Mouse (Mus musculus) adrenal gland, adult 10 weeks (tissue): Measurements from ENCODE around the gene Taf1c. TPM values are rescaled to one million over a fixed set of nuclear protein-coding genes. Genes with fewer than 3 reads are reported as not detected.

ENCODE experiments used
- polyA plus RNA-seq: library from polyadenylated mRNA; stranded (reverse); fragments of 350-450 nt; fragmentation: Illumina TruSeq; extraction: RNeasy Lipid Tissue Mini Kit (QIAGEN cat#74804); gene quantifications from one replicate; pipeline ENCODE4 v1.2.3, GENCODE M21; 2014; ENCODE audit warnings: low read depth, low replicate concordance

The Taf1c gene
- polyA plus RNA-seq, result not detected

DNA sequence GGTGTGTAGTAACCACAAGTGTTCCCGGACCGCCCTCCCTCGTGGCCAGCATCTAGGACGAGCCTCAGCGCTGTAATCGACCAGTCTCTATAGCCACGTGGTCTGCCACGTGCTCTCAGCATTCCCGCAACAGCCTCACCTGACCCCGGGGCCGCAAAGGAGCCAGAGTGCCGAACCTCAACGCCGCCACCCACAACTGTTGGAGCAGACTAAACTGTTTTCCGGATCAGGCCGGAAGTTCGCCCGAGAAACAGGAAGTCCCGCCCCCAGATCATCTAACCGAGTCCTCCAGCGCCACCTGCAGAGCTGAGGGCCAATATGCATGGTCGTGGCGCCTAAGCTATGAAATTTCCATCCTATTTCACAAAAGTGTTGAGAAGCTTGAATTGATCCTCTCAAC, at the start of gene Taf1c:
TSS of gene Taf1c (minus strand) at position 227 of the 400 bp plus-strand sequence.

DNA sequence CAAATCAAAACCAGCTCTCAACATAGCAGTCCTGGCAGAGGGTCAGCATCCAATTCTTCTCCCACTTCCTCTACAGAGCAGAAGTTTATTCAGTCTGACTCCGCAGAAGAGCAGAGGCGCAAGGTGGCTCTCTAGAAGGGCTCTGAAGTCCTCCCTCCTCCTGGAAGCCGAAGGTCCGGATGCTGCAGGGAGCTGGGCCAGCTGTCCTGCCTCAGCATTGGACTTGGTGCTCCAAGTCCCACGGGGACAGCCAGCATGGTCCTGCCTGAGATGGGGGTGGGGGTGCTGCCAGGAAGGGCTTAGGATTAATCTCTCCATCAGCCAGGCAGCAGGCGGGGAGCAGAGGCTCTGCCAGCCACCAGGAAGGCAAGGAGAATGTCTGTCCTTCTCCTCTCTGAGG, 30.4 kb upstream of the Taf1c start, which contains the start of gene Kcng4:
TSS of gene Kcng4 (minus strand) at position 303 of the 400 bp plus-strand sequence.

DNA sequence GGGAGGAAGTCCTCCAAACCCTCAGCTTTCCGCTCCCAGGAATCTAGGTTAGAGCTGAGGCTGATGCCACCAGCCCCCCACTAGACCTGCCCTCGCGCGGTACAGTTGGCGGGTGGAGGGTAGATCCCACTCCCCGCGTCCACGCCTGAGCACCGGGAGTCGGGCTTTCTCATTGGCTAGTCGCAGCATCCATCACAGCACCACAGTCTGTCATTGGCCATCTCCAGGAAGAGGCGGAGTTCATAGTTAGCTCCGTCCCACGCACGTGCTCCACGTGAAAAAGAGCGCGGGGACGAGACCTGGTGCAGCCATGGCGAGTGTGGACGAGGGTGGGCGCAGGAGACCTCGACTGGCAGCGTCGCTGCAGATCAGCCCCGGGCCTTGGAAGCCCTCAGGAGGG, 7.4 kb upstream of the Taf1c start, which contains the start of gene Adad2:
TSS of gene Adad2 (plus strand) at position 277 of the 400 bp plus-strand sequence.

DNA sequence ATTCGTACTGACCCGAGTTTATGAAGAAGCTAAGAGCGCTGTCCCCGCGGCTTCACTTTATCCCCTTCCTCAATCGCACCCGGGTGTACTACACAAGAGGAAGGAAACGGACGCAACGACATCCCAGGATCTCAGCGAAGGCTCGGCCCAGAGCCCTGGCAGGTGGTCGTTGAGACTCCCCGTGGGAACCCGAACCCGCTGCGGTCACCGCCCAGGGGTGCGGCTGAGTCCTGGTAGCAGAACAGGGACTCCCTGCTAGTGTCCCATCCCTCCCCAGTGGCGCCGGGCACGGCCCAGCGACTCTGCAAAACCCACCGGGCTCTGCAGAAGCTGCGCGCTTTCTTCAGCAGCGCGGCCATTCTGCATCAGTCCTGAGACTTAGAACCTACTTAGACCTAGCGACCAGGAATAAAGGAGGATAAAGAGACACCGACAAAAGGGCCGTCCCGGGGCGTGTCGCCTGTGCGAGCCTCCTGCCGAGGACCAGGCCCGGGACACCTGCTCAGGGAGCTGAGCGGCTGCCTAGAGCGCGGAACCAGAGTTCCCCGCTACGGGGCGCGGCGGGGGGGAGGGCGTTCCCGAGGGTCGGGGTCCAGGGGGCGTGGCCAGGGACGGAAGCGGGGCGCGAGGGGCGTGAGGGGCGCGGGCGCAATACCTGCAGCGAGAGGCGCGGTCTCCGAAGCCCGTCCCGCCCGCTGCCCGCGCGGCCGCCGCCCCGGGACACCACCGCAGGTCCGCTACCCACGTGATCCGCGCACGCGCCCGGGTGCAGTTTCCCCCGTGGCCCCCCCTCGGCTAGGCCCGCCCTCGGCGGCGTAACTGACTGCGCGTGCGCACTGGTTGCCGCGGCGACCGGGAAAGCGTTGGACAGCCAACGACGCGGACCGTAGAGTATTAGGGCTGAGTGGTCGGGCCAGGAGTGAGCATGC, 30.3 kb downstream of the Taf1c start, which contains the start of the genes Hsdl1 and Dnaaf1:
TSS of gene Hsdl1 (minus strand) at position 747 of the 929 bp plus-strand sequence.
TSS of gene Dnaaf1 (plus strand) at position 799 of the 929 bp plus-strand sequence.

DNA sequence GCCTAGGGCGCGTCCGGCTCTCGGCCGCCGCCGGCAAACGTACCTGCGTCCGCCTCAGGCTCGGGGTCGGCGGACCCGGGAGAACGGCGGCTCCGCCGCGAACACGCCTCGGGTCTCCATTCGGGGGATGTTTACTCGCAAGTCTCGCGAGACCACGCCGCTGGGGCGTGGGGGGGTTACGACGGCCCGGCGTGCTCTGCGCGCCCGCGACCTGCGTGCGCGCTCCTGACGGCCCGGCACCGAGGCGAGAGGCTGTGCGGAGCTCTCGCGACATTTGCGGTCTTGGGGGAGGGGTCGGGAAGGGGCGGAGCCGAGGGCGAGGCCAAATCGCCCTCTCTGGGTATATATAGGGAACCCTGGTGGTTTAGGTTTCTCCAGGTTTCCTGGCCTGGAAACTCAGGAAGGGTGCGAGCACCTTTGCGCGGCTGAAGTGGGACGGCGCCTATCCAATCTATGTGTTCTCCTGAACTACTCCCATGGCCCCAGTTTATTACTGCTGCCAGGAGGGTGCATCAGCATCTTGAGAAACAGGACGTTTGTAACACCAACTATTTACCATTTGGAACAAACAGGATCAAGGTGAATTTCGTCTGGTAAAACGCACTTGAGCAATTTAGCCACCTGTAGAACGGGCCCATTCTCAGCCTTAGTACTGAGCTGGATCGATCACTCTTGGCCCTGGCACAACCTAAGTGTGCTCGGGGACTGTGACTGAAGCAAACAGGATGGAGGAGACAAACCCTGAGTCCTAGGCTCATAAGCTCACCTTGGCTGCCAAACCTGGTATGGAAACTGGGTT, 46.2 kb downstream of the Taf1c start, which contains the start of gene Mbtps1:
TSS of gene Mbtps1 (minus strand) at position 133 of the 799 bp plus-strand sequence.

Other genes with a start within 250 kb of the Taf1c start
- gene Mlycd, start 210.3 kb downstream of the Taf1c start, polyA plus RNA-seq, result 1.8 TPM
- gene Osgin1, start 171.1 kb downstream of the Taf1c start, polyA plus RNA-seq, result 0.52 TPM
- 1.6 TPM for gene Necab2, start 158.5 kb downstream of the Taf1c start, polyA plus RNA-seq
- gene Slc38a8, start 103.5 kb downstream of the Taf1c start, polyA plus RNA-seq, result not detected
- gene Mbtps1, start 46.5 kb downstream of the Taf1c start, polyA plus RNA-seq, result 40.6 TPM
- 10.4 TPM for gene Hsdl1, start 30.0 kb downstream of the Taf1c start, polyA plus RNA-seq
- gene Dnaaf1, start 30.0 kb downstream of the Taf1c start, polyA plus RNA-seq, result not detected
- not detected for gene Adad2, start 7.5 kb upstream of the Taf1c start, polyA plus RNA-seq
- gene Kcng4, start 30.5 kb upstream of the Taf1c start, polyA plus RNA-seq, result not detected
- gene Wfdc1, start 61.1 kb upstream of the Taf1c start, polyA plus RNA-seq, result 2.9 TPM
- not detected for gene Atp2c2, start 94.8 kb upstream of the Taf1c start, polyA plus RNA-seq
- gene Tldc1, start 173.2 kb upstream of the Taf1c start, polyA plus RNA-seq, result 2.3 TPM
- gene Cotl1, start 235.3 kb upstream of the Taf1c start, polyA plus RNA-seq, result 2.4 TPM